Mouse (Mus musculus) intestine, embryonic 15.5 days (tissue): ENCODE data around the gene Crip2. TPM values are rescaled to one million over a fixed set of nuclear protein-coding genes. Genes with fewer than 3 reads are reported as not detected.

ENCODE experiments used
- ATAC-seq: fragments of 200-750 bp; cut with Nextera tagmentation; 2 replicates; pipeline ENCODE4 v1.8.0; 2017; ENCODE audit warnings: moderate TSS enrichment, moderate library complexity
- H3K27ac ChIP-seq: fragments of 300-500 bp; sonication (generic); 2 replicates; pipeline ENCODE4 v1.5.1; 2015; ENCODE audit warnings: mild to moderate bottlenecking, inconsistent platforms
- H3K27me3 ChIP-seq: fragments of 300-500 bp; sonication (generic); replicated peaks from 2 replicates; pipeline ENCODE4 v1.6.1; 2015; ENCODE audit warnings: inconsistent platforms
- H3K36me3 ChIP-seq: fragments of 300-500 bp; sonication (generic); 2 replicates; pipeline ENCODE4 v1.6.1; 2015; ENCODE audit warnings: inconsistent platforms
- H3K4me1 ChIP-seq: fragments of 300-500 bp; sonication (generic); replicated peaks from 2 replicates; pipeline ENCODE4 v1.6.1; 2015; ENCODE audit warnings: inconsistent platforms
- H3K4me2 ChIP-seq: fragments of 300-500 bp; sonication (generic); replicated peaks from 2 replicates; pipeline ENCODE4 v1.6.1; 2015; ENCODE audit warnings: mild to moderate bottlenecking, inconsistent platforms
- H3K4me3 ChIP-seq: fragments of 300-500 bp; sonication (generic); replicated peaks from 2 replicates; pipeline ENCODE4 v1.5.1; 2015; ENCODE audit warnings: inconsistent platforms
- H3K9ac ChIP-seq: fragments of 300-500 bp; sonication (generic); 2 replicates; pipeline ENCODE4 v1.6.1; 2015; ENCODE audit warnings: inconsistent platforms
- H3K9me3 ChIP-seq: fragments of 300-500 bp; sonication (generic); 2 replicates; pipeline ENCODE4 v1.6.1; 2016; ENCODE audit warnings: inconsistent platforms
- WGBS: fragments of 180-500 bp; shearing (Covaris S2); methylation state at CpG from one replicate; pipeline ENCODE4 v1.1.7; 2015; 5-methylcytosine and 5-hydroxymethylcytosine counted together
- polyA plus RNA-seq: library from polyadenylated mRNA; unstranded; fragments of >200 nt; fragmentation: Nextera tagmentation; extraction: Ambion mirVana; gene quantifications from 2 replicates; pipeline ENCODE4 v1.2.1, GENCODE M21; 2015

The Crip2 gene
- polyA plus RNA-seq, 1 experiment from 2014 or later, result 122 TPM

DNA sequence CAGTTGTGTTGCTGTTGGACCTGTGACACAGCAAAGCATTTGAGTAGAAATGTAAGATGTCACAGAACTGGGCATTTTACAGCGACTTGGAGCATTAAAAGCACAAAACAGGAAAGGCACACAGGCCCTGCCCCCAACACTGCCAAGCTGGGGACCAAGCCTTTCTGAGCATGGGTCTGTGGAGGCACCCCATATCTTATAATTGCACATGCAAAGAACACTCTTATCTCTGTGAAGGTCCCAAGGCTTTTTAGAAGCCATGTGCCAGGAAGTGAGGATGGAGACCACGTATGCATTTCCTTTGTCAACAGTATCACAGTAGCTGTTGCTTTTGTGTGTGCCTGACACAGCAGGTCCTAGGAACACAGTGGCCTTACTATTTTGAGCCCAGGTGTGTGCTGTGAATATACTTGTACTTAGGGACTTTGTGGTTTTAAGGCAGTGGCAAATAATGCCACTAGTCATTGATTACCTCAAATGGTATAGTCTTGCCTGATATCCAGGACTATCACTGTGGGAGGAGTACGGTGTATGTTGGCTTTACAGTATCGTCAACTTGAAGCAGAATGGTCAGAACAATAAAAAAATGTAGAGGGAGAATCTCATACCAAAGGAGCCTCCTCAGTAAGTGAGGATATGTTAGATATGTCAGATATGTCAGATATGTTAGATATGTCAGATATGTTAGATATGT, 32.5 kb upstream of the Crip2 start:
- no peaks in the 10 kb centered on the region; the same call in 1 of the 2 replicates for H3K36me3 ChIP-seq
- H3K4me2 ChIP-seq, result no peak overlapping the region
- ATAC-seq, result peak; percentile 56; the same call in 1 of the 2 replicates
- H3K4me3 ChIP-seq, result no peak overlapping the region
- H3K9ac ChIP-seq, result no peak overlapping the region
- no peak overlapping the region for H3K27ac ChIP-seq
- H3K27me3 ChIP-seq, result no peaks in the 10 kb centered on the region
- 75% methylated on average over 4 of the region's 4 CpGs for WGBS
- no peaks in the 10 kb centered on the region for H3K9me3 ChIP-seq
- peaks cover 5% of the 10 kb centered on the region; the same call in 1 of the 2 replicates for H3K4me1 ChIP-seq

DNA sequence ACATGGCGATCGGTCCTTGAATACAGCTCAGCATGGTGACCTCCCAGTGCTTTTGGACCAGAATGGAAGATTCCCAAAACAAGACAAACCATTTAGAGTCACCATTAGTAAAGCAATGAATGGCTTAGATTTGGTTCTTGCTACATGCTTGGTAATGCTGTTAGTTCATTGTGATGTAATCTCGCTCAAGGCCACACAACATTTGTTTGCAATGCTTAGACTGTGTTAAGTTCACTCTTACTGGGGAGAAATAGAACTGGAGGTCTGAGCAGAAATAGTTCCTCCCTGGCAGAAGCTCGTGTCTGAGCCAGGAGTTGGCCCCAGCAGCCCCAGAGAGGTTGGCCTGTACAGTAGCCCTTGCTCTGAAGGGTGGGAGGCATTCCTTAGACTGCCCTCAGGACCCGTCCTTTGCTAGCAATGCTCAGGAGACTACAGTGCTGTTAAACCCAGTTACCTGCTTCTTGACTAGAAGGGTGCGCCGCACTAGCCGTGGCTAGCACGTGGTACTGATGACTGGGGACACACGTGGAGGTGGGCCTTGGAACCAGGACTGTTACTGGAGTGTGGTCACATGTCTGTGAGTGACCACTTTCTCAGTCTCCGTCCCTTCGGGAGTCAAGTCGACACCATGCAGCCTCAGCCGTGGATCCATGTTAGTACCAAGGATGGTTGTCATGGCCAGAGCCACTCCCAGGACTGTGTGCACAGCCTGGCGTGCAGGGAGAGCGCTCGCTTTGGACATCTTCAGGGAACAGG, 31.3 kb upstream of the Crip2 start:
- no peak overlapping the region for H3K4me3 ChIP-seq
- H3K27me3 ChIP-seq, result no peaks in the 10 kb centered on the region
- H3K4me2 ChIP-seq, result no peak overlapping the region
- ATAC-seq, result no peak
- H3K9me3 ChIP-seq, result no peaks in the 10 kb centered on the region
- 84% methylated on average over 17 of the region's 17 CpGs for WGBS
- no peak overlapping the region for H3K9ac ChIP-seq
- H3K36me3 ChIP-seq, result peaks cover 7% of the 10 kb centered on the region; the same call in 1 of the 2 replicates
- no peak overlapping the region for H3K27ac ChIP-seq
- peaks cover 3% of the 10 kb centered on the region; the same call in 1 of the 2 replicates for H3K4me1 ChIP-seq

DNA sequence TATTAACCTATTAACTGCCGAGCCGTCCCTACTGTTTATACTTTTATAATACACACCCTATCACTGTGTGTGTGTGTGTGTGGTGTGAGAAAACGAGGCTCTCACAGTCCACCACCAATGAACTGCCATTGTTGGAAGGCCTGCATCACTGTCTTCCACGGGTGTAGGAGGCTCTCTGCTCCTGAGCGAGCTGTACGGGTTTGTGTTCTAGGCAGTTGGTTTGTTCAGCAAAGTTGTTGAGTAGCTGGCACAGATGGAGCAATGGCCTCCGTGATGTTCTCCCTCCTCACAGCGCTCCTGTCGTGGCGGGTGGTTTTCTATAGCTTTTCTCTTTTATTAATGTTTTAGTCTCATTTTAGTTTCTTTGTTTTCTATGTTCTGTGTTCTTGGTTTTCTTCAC, 30.2 kb upstream of the Crip2 start:
- H3K4me3 ChIP-seq, result no peak overlapping the region
- H3K27me3 ChIP-seq, result no peaks in the 10 kb centered on the region
- 86% methylated on average over 10 of the region's 10 CpGs for WGBS
- no peak overlapping the region for H3K4me2 ChIP-seq
- no peak overlapping the region for H3K9ac ChIP-seq
- H3K9me3 ChIP-seq, result no peaks in the 10 kb centered on the region
- H3K27ac ChIP-seq, result no peak overlapping the region
- peaks cover 15% of the 10 kb centered on the region; the same call in 1 of the 2 replicates for H3K36me3 ChIP-seq
- H3K4me1 ChIP-seq, result no peaks in the 10 kb centered on the region
- no peak for ATAC-seq

DNA sequence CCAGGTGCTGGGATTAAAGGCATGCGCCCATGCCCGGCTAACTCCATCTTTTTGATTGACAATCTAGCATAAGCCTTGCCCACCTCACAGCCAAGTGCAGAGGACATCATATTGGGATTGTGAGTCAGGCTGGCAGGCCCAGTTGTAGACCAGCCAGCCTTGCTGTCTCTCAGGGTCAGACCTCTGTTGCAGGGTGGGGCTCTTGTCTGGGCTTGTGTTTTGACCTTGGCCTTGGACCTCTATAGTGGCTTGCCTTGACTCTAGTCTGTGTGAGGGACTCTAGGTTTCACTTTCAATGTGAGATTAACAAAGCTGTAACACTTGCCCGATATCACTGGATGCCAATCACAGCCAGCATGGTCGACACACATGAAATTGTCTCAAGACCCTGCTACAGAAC, 25.9 kb upstream of the Crip2 start:
- H3K9ac ChIP-seq, result no peak overlapping the region
- H3K36me3 ChIP-seq, result peaks cover 39% of the 10 kb centered on the region
- H3K9me3 ChIP-seq, result no peaks in the 10 kb centered on the region
- H3K4me1 ChIP-seq, result no peaks in the 10 kb centered on the region
- H3K4me3 ChIP-seq, result no peak overlapping the region
- no peak overlapping the region for H3K27ac ChIP-seq
- no peaks in the 10 kb centered on the region for H3K27me3 ChIP-seq
- 79% methylated on average over 4 of the region's 4 CpGs for WGBS
- H3K4me2 ChIP-seq, result no peak overlapping the region
- ATAC-seq, result peak; percentile 20; the same call in 1 of the 2 replicates

DNA sequence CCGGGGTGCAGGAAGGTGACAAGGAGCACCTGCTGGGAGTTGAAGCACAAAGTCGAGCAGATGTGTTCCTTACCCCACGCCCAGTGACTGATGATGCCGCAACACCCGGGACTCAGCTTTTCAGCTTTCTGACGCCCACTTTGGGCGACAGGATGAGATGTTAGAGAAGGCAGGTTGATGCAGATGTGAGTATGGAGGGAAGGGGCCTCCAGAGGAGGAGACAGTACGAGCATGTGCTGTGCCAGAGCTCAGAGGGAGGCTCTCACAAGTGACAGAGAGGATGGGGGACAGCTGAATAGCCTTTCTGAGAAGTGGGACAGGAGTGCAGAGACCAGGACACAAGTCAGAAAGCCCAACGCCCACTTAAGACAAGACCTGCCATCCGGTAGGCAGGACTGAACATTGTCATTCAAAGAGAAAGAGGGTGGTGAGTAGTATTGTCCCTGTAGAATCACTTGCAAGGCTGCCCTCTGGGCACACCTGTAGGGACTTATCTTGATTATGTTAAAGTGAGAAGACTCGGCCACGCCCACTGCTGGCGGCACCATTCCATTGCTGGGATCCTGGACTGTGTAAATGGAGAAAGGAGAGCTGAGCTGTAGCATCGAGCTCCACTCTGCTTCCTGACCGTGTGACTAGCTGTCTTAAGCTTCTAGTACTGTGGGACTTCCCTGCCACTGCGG, 25.0 kb upstream of the Crip2 start:
- no peak overlapping the region for H3K4me3 ChIP-seq
- H3K36me3 ChIP-seq, result peaks cover 41% of the 10 kb centered on the region
- no peak overlapping the region for H3K9ac ChIP-seq
- H3K27me3 ChIP-seq, result no peaks in the 10 kb centered on the region
- ATAC-seq, result no peak
- H3K9me3 ChIP-seq, result no peaks in the 10 kb centered on the region
- no peak overlapping the region for H3K4me2 ChIP-seq
- no peaks in the 10 kb centered on the region for H3K4me1 ChIP-seq
- H3K27ac ChIP-seq, result no peak overlapping the region
- WGBS, result 74% methylated on average over 16 of the region's 16 CpGs

DNA sequence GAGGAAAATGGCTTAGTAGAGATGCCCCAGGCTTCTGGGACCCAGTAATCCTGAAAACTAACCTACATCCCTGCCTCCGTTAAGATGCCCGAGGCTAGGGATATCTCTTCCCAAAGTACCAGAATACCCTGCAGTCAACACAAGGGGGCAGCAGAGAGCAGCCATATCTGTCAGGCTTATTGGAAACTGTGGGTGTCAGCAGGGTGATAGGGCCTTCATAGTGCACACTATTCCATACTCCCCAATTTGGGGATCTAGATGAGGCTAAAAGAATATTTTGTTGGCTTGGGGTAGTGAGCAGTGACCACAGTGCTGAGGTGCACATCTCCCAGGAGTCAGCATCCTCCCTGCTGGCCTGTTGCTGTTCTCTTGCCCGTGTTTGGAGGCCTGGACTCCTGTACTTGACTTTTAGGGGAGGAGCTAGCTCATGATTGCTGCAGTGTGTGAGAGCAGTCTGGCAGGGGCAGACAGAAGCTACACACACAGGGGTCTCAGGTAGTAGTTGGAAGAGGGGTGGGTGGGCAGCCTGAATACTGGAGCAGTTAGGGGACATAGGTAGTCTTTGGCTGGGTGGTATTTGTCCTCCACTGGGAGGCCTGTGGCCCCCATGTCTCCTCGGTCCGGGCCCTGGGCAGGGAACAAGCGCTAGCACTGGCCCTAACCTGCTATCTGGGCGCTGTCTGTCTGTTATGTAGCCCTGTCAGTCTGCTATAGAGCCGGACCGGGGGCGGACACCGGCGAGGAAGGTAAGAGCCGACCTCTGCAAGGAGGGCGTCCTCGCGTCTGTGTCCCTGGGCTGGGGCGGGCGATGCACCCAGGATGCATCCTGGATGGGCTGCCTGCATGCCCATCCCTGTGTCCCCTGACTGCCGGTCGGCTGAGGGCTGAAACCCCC, 20.3 kb upstream of the Crip2 start:
- Histone ChIP-seq H3K36me3 (peaks cover 64% of the 10 kb centered on the region), H3K9ac (no peak overlapping the region), H3K27me3 (no peaks in the 10 kb centered on the region), H3K4me1 (no peaks in the 10 kb centered on the region), H3K27ac (no peak overlapping the region), H3K4me2 (no peak overlapping the region), H3K4me3 (no peak overlapping the region), H3K9me3 (no peaks in the 10 kb centered on the region)
- 88% methylated on average over 20 of the region's 20 CpGs for WGBS
- ATAC-seq, result peak; percentile 81

DNA sequence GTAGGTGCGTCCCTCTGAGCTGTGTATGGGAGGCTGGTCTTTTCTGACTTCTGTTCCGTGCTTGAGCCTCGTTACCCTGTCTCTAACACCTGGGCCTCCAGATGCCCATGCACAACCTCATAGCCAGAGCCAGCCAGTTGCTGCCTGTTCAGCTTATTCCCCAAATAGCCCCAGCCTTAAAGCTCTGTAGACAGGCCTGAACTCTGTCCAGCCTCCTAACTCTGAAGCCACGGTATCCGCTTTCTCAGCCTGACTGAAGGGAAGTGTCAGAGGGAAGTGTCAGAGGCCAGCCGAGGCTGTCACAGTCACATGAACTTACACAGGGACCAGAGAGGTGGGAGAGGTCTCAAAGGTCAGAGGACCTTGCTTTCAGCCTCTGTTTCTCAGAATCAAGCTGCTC, 15.3 kb upstream of the Crip2 start:
- Histone ChIP-seq H3K4me3 (no peak overlapping the region), H3K27ac (no peak overlapping the region), H3K4me2 (no peak overlapping the region), H3K27me3 (no peaks in the 10 kb centered on the region), H3K36me3 (peaks cover 75% of the 10 kb centered on the region), H3K9ac (no peak overlapping the region), H3K9me3 (no peaks in the 10 kb centered on the region), H3K4me1 (no peaks in the 10 kb centered on the region)
- WGBS, result 80% methylated on average over 6 of the region's 6 CpGs
- no peak for ATAC-seq

DNA sequence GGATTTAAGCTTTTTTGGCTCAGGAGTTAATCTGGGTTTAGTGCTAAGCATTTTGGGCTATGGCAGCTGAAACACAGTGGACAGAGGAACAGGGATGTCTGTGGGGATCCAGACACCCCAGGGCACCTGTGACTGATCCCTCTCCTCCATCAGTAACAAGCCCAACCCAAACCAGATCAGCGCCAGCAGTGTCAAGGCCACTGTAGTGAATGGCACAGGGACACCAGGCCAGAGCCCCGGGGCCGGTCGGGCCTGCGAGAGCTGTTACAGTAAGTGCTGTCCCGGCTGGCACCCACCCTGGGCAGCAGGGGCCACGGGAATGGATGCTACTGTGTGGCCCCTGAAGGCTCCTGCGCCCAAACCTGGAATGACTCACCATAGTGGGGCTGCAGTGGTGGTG, 9.3 kb upstream of the Crip2 start:
- 93% methylated on average over 8 of the region's 8 CpGs for WGBS
- Histone ChIP-seq H3K4me1 (0 out of 2 replicates have a peak, but pooled peaks cover 11% of the 10 kb centered on the region), H3K4me3 (no peak overlapping the region), H3K36me3 (peaks cover 70% of the 10 kb centered on the region), H3K27me3 (no peaks in the 10 kb centered on the region), H3K9me3 (no peaks in the 10 kb centered on the region), H3K4me2 (no peak overlapping the region), H3K27ac (no peak overlapping the region), H3K9ac (no peak overlapping the region)
- no peak for ATAC-seq

DNA sequence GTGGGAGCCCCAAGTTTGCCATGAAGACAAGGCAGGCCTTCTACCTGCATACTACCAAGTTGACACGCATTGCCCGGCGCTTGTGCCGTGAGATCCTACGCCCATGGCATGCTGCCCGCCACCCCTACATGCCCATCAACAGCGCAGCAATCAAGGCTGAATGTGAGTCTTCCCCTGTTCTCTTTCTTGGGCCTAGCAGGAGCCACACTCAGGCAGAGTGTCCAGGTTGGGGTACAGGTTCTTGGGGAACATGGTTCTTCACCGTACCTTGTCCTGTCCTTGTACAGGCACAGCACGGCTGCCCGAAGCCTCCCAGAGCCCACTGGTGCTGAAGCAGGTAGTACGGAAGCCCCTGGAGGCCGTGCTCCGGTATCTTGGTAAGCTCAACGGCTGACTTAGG, 8.4 kb upstream of the Crip2 start:
- Histone ChIP-seq H3K9me3 (no peaks in the 10 kb centered on the region), H3K27ac (no peak overlapping the region), H3K4me2 (no peak overlapping the region), H3K9ac (no peak overlapping the region), H3K4me3 (no peak overlapping the region), H3K4me1 (0 out of 2 replicates have a peak, but pooled peaks cover 11% of the 10 kb centered on the region), H3K36me3 (peaks cover 79% of the 10 kb centered on the region), H3K27me3 (no peaks in the 10 kb centered on the region)
- no peak for ATAC-seq
- WGBS, result 96% methylated on average over 14 of the region's 14 CpGs

DNA sequence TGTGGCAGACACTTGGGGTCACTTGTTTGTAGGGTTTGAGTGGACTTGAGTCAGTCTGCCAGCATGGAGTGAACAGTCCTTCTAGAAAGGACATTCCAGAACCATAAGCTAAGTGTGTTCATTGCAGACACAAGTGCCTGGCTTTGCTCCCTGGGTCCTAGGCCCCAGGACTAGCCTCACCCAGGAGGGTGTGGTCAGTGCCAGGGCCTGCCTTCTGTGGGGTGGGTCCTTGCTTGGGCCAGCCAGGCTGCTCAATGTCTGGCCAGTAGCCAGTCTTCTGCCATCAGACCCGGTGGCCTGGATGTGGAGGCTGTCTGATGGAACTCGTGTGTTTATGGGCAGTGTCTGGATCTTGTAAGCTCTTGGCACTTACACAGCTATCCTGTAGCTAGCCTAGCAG, 7.5 kb upstream of the Crip2 start:
- peak; percentile 74 for ATAC-seq
- no peak overlapping the region for H3K27ac ChIP-seq
- peaks cover 77% of the 10 kb centered on the region for H3K36me3 ChIP-seq
- H3K9me3 ChIP-seq, result no peaks in the 10 kb centered on the region
- WGBS, result 40% methylated on average over 2 of the region's 2 CpGs
- H3K27me3 ChIP-seq, result no peaks in the 10 kb centered on the region
- no peak overlapping the region for H3K9ac ChIP-seq
- 0 out of 2 replicates have a peak, but pooled peaks cover 11% of the 10 kb centered on the region for H3K4me1 ChIP-seq
- no peak overlapping the region for H3K4me2 ChIP-seq
- no peak overlapping the region for H3K4me3 ChIP-seq

DNA sequence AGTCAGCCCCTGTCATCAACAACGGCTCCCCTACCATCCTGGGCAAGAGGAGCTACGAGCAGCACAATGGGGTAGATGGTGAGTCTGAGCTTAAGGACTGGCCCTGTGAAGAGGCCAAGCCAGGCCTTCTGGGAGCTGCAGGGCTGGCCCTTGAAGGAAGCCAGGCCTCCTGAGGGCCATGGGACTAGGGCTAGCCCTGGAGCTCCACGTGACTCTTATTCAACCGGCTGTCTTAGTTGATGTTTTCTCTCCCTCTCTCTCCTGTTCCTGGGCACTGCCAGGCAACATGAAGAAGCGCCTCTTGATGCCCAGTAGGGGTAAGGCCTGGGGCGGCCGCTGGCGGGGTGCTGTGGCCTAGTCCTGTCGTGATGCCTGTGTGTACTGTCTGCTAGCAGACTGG, 6.8 kb upstream of the Crip2 start:
- peaks cover 74% of the 10 kb centered on the region for H3K36me3 ChIP-seq
- no peaks in the 10 kb centered on the region for H3K27me3 ChIP-seq
- H3K27ac ChIP-seq, result 0 out of 2 replicates have a peak overlapping the region, but pooled peaks have one; percentile 6
- ATAC-seq, result no peak
- WGBS, result 86% methylated on average over 9 of the region's 9 CpGs
- no peak overlapping the region for H3K4me3 ChIP-seq
- H3K4me1 ChIP-seq, result 0 out of 2 replicates have a peak, but pooled peaks cover 11% of the 10 kb centered on the region
- no peaks in the 10 kb centered on the region for H3K9me3 ChIP-seq
- H3K9ac ChIP-seq, result no peak overlapping the region
- H3K4me2 ChIP-seq, result no peak overlapping the region
